Mouse (Mus musculus): ENCODE results near the gene Cdc42bpb. TPM values are rescaled to one million over a fixed set of nuclear protein-coding genes. Genes with fewer than 3 reads are reported as not detected.
A peak's percentile ranks its signal among the peaks of the same experiment; 100 is the strongest.

The Cdc42bpb gene
- total RNA-seq, 1 experiment from 2014 or later: 149 TPM

- DNase-seq: no peak
Observed at GRCm38 (mm10) chr12:111284532-111284931, 93.0 kb downstream of the Cdc42bpb start.

- DNase-seq: no peak
Observed at GRCm38 (mm10) chr12:111283573-111283972, 93.9 kb downstream of the Cdc42bpb start.

- DNase-seq: no peak
Observed at GRCm38 (mm10) chr12:111276371-111276770, 101.1 kb downstream of the Cdc42bpb start.

- peak; percentile 83 for DNase-seq
Observed at GRCm38 (mm10) chr12:111275150-111275841, 102.2 kb downstream of the Cdc42bpb start.

- DNase-seq: peak; percentile 27
Observed at GRCm38 (mm10) chr12:111274447-111275149, 102.9 kb downstream of the Cdc42bpb start.

GRCm38 (mm10) chr12:111274006-111274405, 103.5 kb downstream of the Cdc42bpb start:
- no peak for DNase-seq

GRCm38 (mm10) chr12:111272420-111272819, 105.1 kb downstream of the Cdc42bpb start:
- peak; percentile 91 for DNase-seq

GRCm38 (mm10) chr12:111271966-111272365, 105.6 kb downstream of the Cdc42bpb start:
- DNase-seq: no peak

GRCm38 (mm10) chr12:111271406-111271805, 106.1 kb downstream of the Cdc42bpb start:
- DNase-seq: no peak

GRCm38 (mm10) chr12:111270629-111271277, 106.8 kb downstream of the Cdc42bpb start, which contains the start of gene Amn:
Gene Amn, plus strand, starts transcription at chr12:111271095.
- no peak for DNase-seq

GRCm38 (mm10) chr12:111267673-111268325, 109.7 kb downstream of the Cdc42bpb start:
- no peak for DNase-seq

- DNase-seq: no peak
Observed at GRCm38 (mm10) chr12:111266592-111266991, 110.9 kb downstream of the Cdc42bpb start.

GRCm38 (mm10) chr12:111265212-111265611, 112.3 kb downstream of the Cdc42bpb start:
- DNase-seq: no peak

GRCm38 (mm10) chr12:111263650-111264049, 113.9 kb downstream of the Cdc42bpb start:
- no peak for DNase-seq

GRCm38 (mm10) chr12:111251227-111251626, 126.3 kb downstream of the Cdc42bpb start:
- no peak for DNase-seq

- DNase-seq: no peak
Observed at GRCm38 (mm10) chr12:111250116-111250515, 127.4 kb downstream of the Cdc42bpb start.

GRCm38 (mm10) chr12:111249095-111249494, 128.4 kb downstream of the Cdc42bpb start:
- no peak for DNase-seq

- DNase-seq: no peak
Observed at GRCm38 (mm10) chr12:111246808-111247464, 130.6 kb downstream of the Cdc42bpb start.

GRCm38 (mm10) chr12:111245070-111245469, 132.4 kb downstream of the Cdc42bpb start:
- DNase-seq: no peak

- no peak for DNase-seq
Observed at GRCm38 (mm10) chr12:111243733-111244132, 133.8 kb downstream of the Cdc42bpb start.

All from adrenal gland, postnatal 14 days (tissue).